Mouse (Mus musculus) cerebellum, adult 2 months (tissue): ENCODE measurements around the gene Hif1an. TPM values are rescaled to one million over a fixed set of nuclear protein-coding genes. Genes with fewer than 3 reads are reported as not detected.
A peak's percentile ranks its signal among the peaks of the same experiment; 100 is the strongest.

Experiments
- DNase-seq, 2 experiments: peaks; one replicate each; pipeline ENCODE4 v3.0.0; 2021
- H3K27ac ChIP-seq: fragments of 200-500 bp; 2 replicates; pipeline ENCODE4 v1.5.1; 2012; ENCODE audit warnings: low read length, control low read depth, inconsistent platforms; ENCODE audit not compliant: insufficient read depth
- H3K27me3 ChIP-seq: fragments of 200-500 bp; 2 replicates; pipeline ENCODE4 v1.6.1; 2012; ENCODE audit warnings: inconsistent platforms, mild to moderate bottlenecking, low read length, moderate library complexity; ENCODE audit not compliant: control insufficient read depth, insufficient read depth
- H3K4me1 ChIP-seq: fragments of 200-500 bp; 2 replicates; pipeline ENCODE4 v1.6.1; 2011; ENCODE audit warnings: low read length; ENCODE audit not compliant: control insufficient read depth, insufficient read depth
- H3K4me3 ChIP-seq: fragments of 200-500 bp; replicated peaks from 2 replicates; pipeline ENCODE3; 2011; ENCODE audit warnings: mild to moderate bottlenecking, low read depth, low read length, control low read depth; ENCODE audit not compliant: insufficient read depth
- CTCF ChIP-seq: fragments of 200-500 bp; IDR thresholded peaks from 2 replicates; pipeline ENCODE4 v1.5.1; 2011; ENCODE audit warnings: low read depth, mild to moderate bottlenecking, control low read depth, low read length, moderate library complexity, borderline replicate concordance; ENCODE audit not compliant: insufficient read depth
- POLR2A ChIP-seq: fragments of 200-500 bp; IDR thresholded peaks from 2 replicates; pipeline ENCODE4 v1.6.1; 2011; ENCODE audit warnings: low read length, control low read depth, borderline replicate concordance; ENCODE audit not compliant: insufficient read depth
- WGBS: fragments of 180-500 bp; shearing (Covaris S2); methylation state at CpG from one replicate; pipeline ENCODE4 v1.1.7; 2018; 5-methylcytosine and 5-hydroxymethylcytosine counted together
- polyA plus RNA-seq: library from polyadenylated mRNA; depleted of rRNA; stranded (reverse); fragments of >200 nt; gene quantifications from 2 replicates; pipeline ENCODE4 v1.2.3, GENCODE M21; 2012

The Hif1an gene
- polyA plus RNA-seq, 1 experiment: 26.7 TPM

DNA sequence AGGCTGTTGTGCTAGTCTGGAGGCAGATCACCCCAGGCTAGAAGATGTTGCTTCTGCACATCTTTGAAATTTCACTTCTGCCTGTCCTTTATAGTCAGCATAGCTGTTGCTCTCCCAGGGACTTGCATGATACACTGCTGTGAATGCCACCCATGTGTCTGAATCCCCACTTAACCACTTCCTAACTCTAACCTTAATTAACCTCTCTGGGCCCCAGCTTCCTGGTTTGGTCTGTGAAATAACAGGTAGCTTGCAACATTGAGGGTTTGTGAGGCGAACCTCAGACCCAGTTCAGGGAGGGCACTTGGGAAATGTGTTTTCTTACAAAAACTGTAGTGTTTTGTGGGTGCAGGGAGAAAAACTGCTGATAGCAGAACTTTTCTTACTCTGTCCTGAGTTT is 15.4 kb downstream of the Hif1an start:
- no peak for DNase-seq
- WGBS: 77% methylated on average over 1 of the region's 1 CpGs
- H3K27me3 ChIP-seq: no peaks in the 10 kb centered on the region
- no peaks in the 10 kb centered on the region for H3K4me1 ChIP-seq
- no peak overlapping the region for H3K4me3 ChIP-seq
- H3K27ac ChIP-seq: no peak overlapping the region
- TF ChIP-seq POLR2A: no peak
- TF ChIP-seq CTCF: no peak

DNA sequence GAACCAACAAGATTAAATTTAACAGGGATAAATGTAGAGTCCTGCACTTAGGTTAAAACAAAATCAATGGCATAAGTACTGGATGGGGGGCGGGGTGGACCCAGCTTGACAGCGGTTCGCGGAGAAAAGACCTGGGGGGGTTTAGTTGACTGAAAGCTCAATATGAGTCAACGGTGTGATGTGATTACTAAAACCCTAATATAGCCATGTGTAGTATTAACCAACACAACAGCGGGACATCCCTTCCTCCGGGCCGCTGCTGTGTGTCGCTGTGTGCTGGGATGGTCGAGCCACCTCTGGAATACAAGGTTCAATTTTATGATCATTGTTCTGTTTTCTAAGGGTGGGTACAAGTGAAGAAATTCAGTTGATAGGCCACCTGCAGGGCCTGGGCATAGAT is 19.5 kb downstream of the Hif1an start:
- TF ChIP-seq CTCF (no peak), POLR2A (no peak)
- no peak for DNase-seq
- H3K4me1 ChIP-seq: no peaks in the 10 kb centered on the region
- H3K27me3 ChIP-seq: no peaks in the 10 kb centered on the region
- no peak overlapping the region for H3K27ac ChIP-seq
- 78% methylated on average over 10 of the region's 10 CpGs for WGBS
- H3K4me3 ChIP-seq: no peak overlapping the region

DNA sequence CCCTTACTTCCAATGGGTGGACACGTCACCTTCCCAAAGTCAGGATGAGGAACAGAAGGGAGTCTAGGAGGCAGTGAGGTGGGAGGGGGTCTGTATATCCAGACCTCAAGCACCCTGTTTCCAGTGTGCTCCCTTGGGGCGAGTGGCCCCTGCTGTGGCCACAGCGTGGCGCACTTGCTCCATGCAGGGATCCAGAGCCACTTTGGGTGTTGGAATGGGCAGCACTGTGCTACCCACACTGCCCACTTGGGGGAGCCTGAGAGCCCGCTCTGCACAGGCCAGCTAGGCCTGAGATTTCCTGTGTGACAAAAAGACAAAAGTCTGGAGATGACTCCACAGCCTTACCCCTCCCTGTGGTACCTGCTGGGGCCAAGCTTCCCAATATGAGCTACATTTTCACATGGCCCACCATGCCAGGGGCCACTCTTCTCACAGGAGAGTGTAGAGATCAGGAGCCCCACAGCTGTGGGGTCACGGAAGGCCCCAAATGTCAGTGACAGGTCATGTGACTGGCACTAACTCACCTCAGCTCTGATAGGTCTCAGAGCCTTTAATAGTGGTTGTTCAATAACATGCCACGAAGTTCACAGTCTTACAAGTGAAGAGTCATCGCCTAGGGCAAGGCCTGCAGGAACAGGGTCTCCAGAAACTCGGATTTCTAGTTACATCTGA is 20.1 kb downstream of the Hif1an start:
- no peaks in the 10 kb centered on the region for H3K27me3 ChIP-seq
- H3K4me3 ChIP-seq: no peak overlapping the region
- no peaks in the 10 kb centered on the region for H3K4me1 ChIP-seq
- peak; percentile 79 to 88 for DNase-seq
- H3K27ac ChIP-seq: no peak overlapping the region
- 32% methylated on average over 9 of the region's 9 CpGs for WGBS
- no peak for TF ChIP-seq POLR2A
- TF ChIP-seq CTCF: peak; percentile 99

DNA sequence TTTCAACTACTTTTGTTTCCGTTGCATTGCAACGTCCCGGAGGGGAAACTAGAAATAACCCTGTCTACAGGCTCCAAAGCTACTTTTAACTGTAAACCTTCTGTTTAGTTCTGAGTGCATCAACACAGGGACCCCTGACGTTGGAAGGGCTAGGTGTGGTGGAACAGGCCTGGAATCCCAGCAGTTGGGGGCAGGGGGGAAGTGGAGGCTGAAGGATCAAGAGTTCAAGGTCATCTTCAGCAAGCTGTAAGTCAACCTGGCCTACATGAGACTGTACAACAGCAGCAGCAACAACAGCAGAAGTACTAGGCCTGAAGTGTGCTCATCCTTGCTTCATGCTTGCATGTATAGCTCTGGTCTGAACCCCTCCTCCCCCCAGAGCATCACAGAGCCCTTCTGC is 25.4 kb downstream of the Hif1an start:
- Histone ChIP-seq H3K4me1 (no peaks in the 10 kb centered on the region), H3K4me3 (no peak overlapping the region), H3K27me3 (no peaks in the 10 kb centered on the region), H3K27ac (no peak overlapping the region)
- TF ChIP-seq POLR2A: no peak
- TF ChIP-seq CTCF: no peak
- DNase-seq: no peak
- WGBS: 29% methylated on average over 4 of the region's 4 CpGs

DNA sequence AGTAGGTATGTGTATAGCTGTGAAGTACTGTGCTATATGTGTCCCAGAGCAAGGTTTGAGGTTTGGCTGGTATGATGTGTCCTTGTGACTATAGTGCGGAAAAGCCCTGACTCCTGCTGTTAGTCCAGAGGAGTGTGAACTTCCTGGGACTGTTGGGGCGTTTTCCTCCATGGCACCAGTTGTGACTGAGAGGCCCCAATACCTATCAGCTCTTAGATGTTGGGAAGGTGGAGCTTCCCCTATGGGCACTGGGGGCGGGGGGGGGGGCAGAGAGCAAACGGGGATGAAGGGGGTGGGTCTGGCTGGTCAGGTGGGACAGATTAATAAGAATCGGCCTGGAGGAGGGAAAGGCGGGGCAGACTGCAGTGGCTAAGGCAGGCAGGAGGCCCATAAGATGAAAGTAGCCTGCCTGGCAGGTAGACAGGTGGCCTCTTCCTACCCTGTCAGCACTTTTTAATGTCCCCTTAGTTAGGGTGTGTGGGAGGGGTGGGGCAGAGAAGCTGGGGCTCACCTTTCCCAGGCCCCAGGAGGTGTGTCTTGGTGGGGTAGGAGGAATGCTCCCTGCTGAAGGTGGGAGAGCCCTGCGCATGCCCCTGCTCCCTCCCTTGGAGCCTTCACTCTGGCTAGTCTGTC is 27.1 kb downstream of the Hif1an start:
- TF ChIP-seq CTCF (no peak), POLR2A (no peak)
- WGBS: 51% methylated on average over 7 of the region's 7 CpGs
- no peak overlapping the region for H3K4me3 ChIP-seq
- H3K27me3 ChIP-seq: no peaks in the 10 kb centered on the region
- DNase-seq: no peak
- H3K4me1 ChIP-seq: no peaks in the 10 kb centered on the region
- no peak overlapping the region for H3K27ac ChIP-seq

DNA sequence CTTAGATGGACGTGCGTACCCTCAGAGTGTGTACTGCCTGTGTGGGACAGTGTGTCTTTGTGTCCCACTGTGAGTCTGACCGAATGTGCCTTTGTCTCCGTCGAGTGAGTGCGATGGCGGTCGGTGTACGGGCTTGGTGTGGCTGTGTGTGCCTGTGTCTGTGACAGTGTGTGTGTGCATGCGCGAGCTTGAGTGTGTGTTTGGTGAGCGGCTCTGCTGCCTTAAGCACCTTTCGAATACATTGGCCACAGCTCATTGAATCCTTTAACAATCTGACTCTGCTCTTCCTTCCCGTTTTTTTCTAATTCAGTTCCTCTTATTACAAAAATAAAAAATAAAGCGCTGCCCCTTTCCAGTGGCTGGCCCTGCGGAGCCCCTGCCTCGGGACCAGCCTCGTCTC is 28.3 kb downstream of the Hif1an start:
- DNase-seq: no peak
- no peak overlapping the region for H3K4me3 ChIP-seq
- 69% methylated on average over 18 of the region's 18 CpGs for WGBS
- no peaks in the 10 kb centered on the region for H3K27me3 ChIP-seq
- H3K4me1 ChIP-seq: no peaks in the 10 kb centered on the region
- H3K27ac ChIP-seq: no peak overlapping the region
- no peak for TF ChIP-seq CTCF
- no peak for TF ChIP-seq POLR2A

DNA sequence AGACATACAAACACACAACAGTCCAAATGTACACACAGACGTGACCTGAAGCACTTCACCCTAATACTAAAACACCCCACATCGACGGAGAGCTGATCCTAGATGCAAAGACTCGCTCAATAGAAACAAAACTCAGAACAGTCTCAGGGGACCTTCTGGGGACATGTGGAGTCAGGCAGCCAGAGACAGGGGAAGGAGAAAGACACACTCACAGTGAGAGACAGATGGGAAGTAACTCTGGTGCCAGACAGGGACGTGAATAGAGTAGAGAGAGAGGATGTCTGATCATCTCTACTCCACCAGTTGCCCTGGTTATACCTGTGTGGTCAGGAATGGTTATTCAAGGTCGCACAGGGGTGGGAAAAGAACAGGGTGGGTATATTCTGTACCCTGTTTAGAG is 29.0 kb downstream of the Hif1an start:
- H3K27me3 ChIP-seq: no peaks in the 10 kb centered on the region
- H3K4me3 ChIP-seq: no peak overlapping the region
- 44% methylated on average over 6 of the region's 6 CpGs for WGBS
- TF ChIP-seq POLR2A: no peak
- no peak for TF ChIP-seq CTCF
- H3K4me1 ChIP-seq: no peaks in the 10 kb centered on the region
- H3K27ac ChIP-seq: no peak overlapping the region
- DNase-seq: no peak

DNA sequence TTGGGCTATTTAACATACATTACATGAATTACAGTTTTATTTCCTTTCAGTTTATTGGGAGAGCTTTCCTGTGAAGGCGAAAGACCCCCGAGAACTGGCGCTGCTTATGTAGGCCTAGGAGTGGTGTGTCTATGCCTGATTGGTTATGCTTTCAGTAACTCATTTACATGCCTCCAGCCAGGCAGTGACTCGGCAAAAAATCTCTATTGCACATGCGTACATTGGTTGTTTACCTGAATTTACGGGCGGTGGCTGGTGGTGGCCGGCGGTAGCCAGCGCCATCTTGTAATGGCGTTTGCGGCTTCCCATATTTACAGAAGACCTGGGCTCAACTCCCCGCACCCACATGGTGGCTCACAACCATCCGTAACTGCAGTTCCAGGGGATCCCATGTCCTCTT is 31.5 kb downstream of the Hif1an start:
- no peak for DNase-seq
- no peak for TF ChIP-seq CTCF
- no peak for TF ChIP-seq POLR2A
- H3K4me3 ChIP-seq: no peak overlapping the region
- H3K27ac ChIP-seq: no peak overlapping the region
- 93% methylated on average over 14 of the region's 14 CpGs for WGBS
- no peaks in the 10 kb centered on the region for H3K4me1 ChIP-seq
- H3K27me3 ChIP-seq: no peaks in the 10 kb centered on the region; the same call in 1 of the 2 replicates
